Mouse (Mus musculus) spleen, postnatal 10 days (tissue): ENCODE data around the gene Fcrla.

Source experiments
- DNase-seq, 2 experiments: peaks; one replicate each; pipeline ENCODE4 v3.0.0; 2021 to 2022; ENCODE audit warnings: low spot score in 2 of 2

Fcrla gene

GRCm38 (mm10) chr1:170929245-170929644 is 1.9 kb upstream of the Fcrla start:
- no peak for DNase-seq

GRCm38 (mm10) chr1:170928467-170928866 is 1.1 kb upstream of the Fcrla start:
- peak in 1 of 2 experiments; percentile 63 for DNase-seq

GRCm38 (mm10) chr1:170926941-170927340 is 442 bp downstream of the Fcrla start:
- DNase-seq: no peak

- peak in 1 of 2 experiments; percentile 57 for DNase-seq
These were observed 2.9 kb downstream of the Fcrla start for GRCm38 (mm10) chr1:170924485-170924884.

- no peak for DNase-seq
These were observed 8.1 kb downstream of the Fcrla start for GRCm38 (mm10) chr1:170919308-170919707.

- DNase-seq: no peak
These were observed 11.7 kb downstream of the Fcrla start for GRCm38 (mm10) chr1:170915657-170916056.

GRCm38 (mm10) chr1:170912891-170913615 is 14.3 kb downstream of the Fcrla start, which contains the start of gene Fcrlb:
Gene Fcrlb, minus strand, starts transcription at chr1:170912941.
- no peak for DNase-seq

- no peak for DNase-seq
These were observed 15.3 kb downstream of the Fcrla start for GRCm38 (mm10) chr1:170911907-170912660.

- DNase-seq: no peak
These were observed 19.0 kb downstream of the Fcrla start for GRCm38 (mm10) chr1:170908341-170908740.

GRCm38 (mm10) chr1:170907456-170908191 is 19.8 kb downstream of the Fcrla start:
- DNase-seq: peak in 1 of 2 experiments; percentile 50

- DNase-seq: no peak
These were observed 20.3 kb downstream of the Fcrla start for GRCm38 (mm10) chr1:170907111-170907455.

- DNase-seq: no peak
These were observed 23.9 kb downstream of the Fcrla start for GRCm38 (mm10) chr1:170903485-170903884.

GRCm38 (mm10) chr1:170901536-170902238 is 25.7 kb downstream of the Fcrla start:
- DNase-seq: peak; percentile 79 to 91

- peak; percentile 39 to 72 for DNase-seq
These were observed 26.4 kb downstream of the Fcrla start for GRCm38 (mm10) chr1:170900799-170901467.

- no peak for DNase-seq
These were observed 28.8 kb downstream of the Fcrla start for GRCm38 (mm10) chr1:170898413-170899075.

GRCm38 (mm10) chr1:170896651-170897281 is 30.6 kb downstream of the Fcrla start:
- no peak for DNase-seq

- DNase-seq: no peak
These were observed 32.5 kb downstream of the Fcrla start for GRCm38 (mm10) chr1:170894603-170895602.

GRCm38 (mm10) chr1:170892279-170892678 is 35.1 kb downstream of the Fcrla start:
- no peak for DNase-seq

GRCm38 (mm10) chr1:170891646-170892045 is 35.7 kb downstream of the Fcrla start:
- DNase-seq: no peak
